Mouse (Mus musculus) embryonic facial prominence, embryonic 15.5 days (tissue): ENCODE data around the gene Sox6. TPM values are rescaled to one million over a fixed set of nuclear protein-coding genes. Genes with fewer than 3 reads are reported as not detected.

ENCODE experiments used
- ATAC-seq: fragments of 200-750 bp; cut with Nextera tagmentation; 2 replicates; pipeline ENCODE4 v1.8.0; 2017; ENCODE audit warnings: low read depth, moderate TSS enrichment; ENCODE audit not compliant: insufficient number of reproducible peaks, low FRiP score, low TSS enrichment
- H3K27ac ChIP-seq: fragments of 300-500 bp; sonication (generic); replicated peaks from 2 replicates; pipeline ENCODE4 v1.5.1; 2015; ENCODE audit warnings: mild to moderate bottlenecking, inconsistent platforms
- H3K27me3 ChIP-seq: fragments of 300-500 bp; sonication (generic); 2 replicates; pipeline ENCODE4 v1.6.1; 2015; ENCODE audit warnings: inconsistent platforms
- H3K36me3 ChIP-seq: fragments of 300-500 bp; sonication (generic); 2 replicates; pipeline ENCODE4 v1.6.1; 2015; ENCODE audit warnings: mild to moderate bottlenecking, inconsistent platforms
- H3K4me1 ChIP-seq: fragments of 300-500 bp; sonication (generic); 2 replicates; pipeline ENCODE4 v1.6.1; 2015; ENCODE audit warnings: inconsistent platforms
- H3K4me2 ChIP-seq: fragments of 300-500 bp; sonication (generic); replicated peaks from 2 replicates; pipeline ENCODE4 v1.6.1; 2015; ENCODE audit warnings: mild to moderate bottlenecking, inconsistent platforms
- H3K4me3 ChIP-seq: fragments of 300-500 bp; sonication (generic); replicated peaks from 2 replicates; pipeline ENCODE4 v1.5.1; 2015; ENCODE audit warnings: mild to moderate bottlenecking, inconsistent platforms
- H3K9ac ChIP-seq: fragments of 300-500 bp; sonication (generic); 2 replicates; pipeline ENCODE4 v1.6.1; 2015; ENCODE audit warnings: inconsistent platforms
- H3K9me3 ChIP-seq: fragments of 300-500 bp; sonication (generic); replicated peaks from 2 replicates; pipeline ENCODE4 v1.6.1; 2016; ENCODE audit warnings: inconsistent platforms
- WGBS: fragments of 180-500 bp; shearing (Covaris S2); methylation state at CpG from one replicate; pipeline ENCODE4 v1.1.7; 2015; 5-methylcytosine and 5-hydroxymethylcytosine counted together
- polyA plus RNA-seq: library from polyadenylated mRNA; unstranded; fragments of >200 nt; fragmentation: Nextera tagmentation; extraction: Ambion mirVana; gene quantifications from 2 replicates; pipeline ENCODE4 v1.2.1, GENCODE M21; 2015

The Sox6 gene
- polyA plus RNA-seq, 1 experiment from 2014 or later: 60.2 TPM

- 0 out of 2 replicates have a peak, but pooled peaks cover 6% of the 10 kb centered on the region for H3K4me1 ChIP-seq
- H3K9me3 ChIP-seq: no peaks in the 10 kb centered on the region
- H3K27me3 ChIP-seq: peaks cover 31% of the 10 kb centered on the region
- no peaks in the 10 kb centered on the region for H3K36me3 ChIP-seq
- WGBS: 97% methylated on average over 1 of the region's 1 CpGs
- no peak overlapping the region for H3K4me3 ChIP-seq
- H3K27ac ChIP-seq: no peak overlapping the region
- no peak overlapping the region for H3K9ac ChIP-seq
- ATAC-seq: no peak
- no peak overlapping the region for H3K4me2 ChIP-seq
Observed at GRCm38 (mm10) chr7:115888561-115888960, 150.0 kb downstream of the Sox6 start.

GRCm38 (mm10) chr7:115888120-115888519 is 150.5 kb downstream of the Sox6 start:
- ATAC-seq: no peak

GRCm38 (mm10) chr7:115872903-115873302 is 165.7 kb downstream of the Sox6 start:
- Histone ChIP-seq H3K9ac (no peak overlapping the region), H3K4me2 (no peak overlapping the region), H3K4me3 (no peak overlapping the region), H3K9me3 (no peaks in the 10 kb centered on the region), H3K36me3 (no peaks in the 10 kb centered on the region), H3K4me1 (no peaks in the 10 kb centered on the region), H3K27ac (no peak overlapping the region), H3K27me3 (peaks cover 6% of the 10 kb centered on the region; the same call in 1 of the 2 replicates)
- no peak for ATAC-seq
- WGBS: 95% methylated on average over 2 of the region's 2 CpGs

More at GRCm38 (mm10) chr7:115888120-115888519, 150.5 kb downstream of the Sox6 start:
- H3K27ac ChIP-seq: no peak overlapping the region
- peaks cover 30% of the 10 kb centered on the region for H3K27me3 ChIP-seq
- H3K9ac ChIP-seq: no peak overlapping the region
- H3K4me2 ChIP-seq: no peak overlapping the region
- H3K36me3 ChIP-seq: no peaks in the 10 kb centered on the region
- 0 out of 2 replicates have a peak, but pooled peaks cover 5% of the 10 kb centered on the region for H3K4me1 ChIP-seq
- no peak overlapping the region for H3K4me3 ChIP-seq
- no peaks in the 10 kb centered on the region for H3K9me3 ChIP-seq
- 58% methylated on average over 7 of the region's 7 CpGs for WGBS

GRCm38 (mm10) chr7:115868504-115868903 is 170.1 kb downstream of the Sox6 start:
- Histone ChIP-seq H3K9me3 (no peaks in the 10 kb centered on the region), H3K9ac (no peak overlapping the region), H3K4me3 (no peak overlapping the region), H3K4me1 (0 out of 2 replicates have a peak, but pooled peaks cover 11% of the 10 kb centered on the region), H3K4me2 (no peak overlapping the region), H3K27me3 (no peaks in the 10 kb centered on the region), H3K27ac (no peak overlapping the region), H3K36me3 (no peaks in the 10 kb centered on the region)
- ATAC-seq: no peak
- 72% methylated on average over 2 of the region's 2 CpGs for WGBS

DNA sequence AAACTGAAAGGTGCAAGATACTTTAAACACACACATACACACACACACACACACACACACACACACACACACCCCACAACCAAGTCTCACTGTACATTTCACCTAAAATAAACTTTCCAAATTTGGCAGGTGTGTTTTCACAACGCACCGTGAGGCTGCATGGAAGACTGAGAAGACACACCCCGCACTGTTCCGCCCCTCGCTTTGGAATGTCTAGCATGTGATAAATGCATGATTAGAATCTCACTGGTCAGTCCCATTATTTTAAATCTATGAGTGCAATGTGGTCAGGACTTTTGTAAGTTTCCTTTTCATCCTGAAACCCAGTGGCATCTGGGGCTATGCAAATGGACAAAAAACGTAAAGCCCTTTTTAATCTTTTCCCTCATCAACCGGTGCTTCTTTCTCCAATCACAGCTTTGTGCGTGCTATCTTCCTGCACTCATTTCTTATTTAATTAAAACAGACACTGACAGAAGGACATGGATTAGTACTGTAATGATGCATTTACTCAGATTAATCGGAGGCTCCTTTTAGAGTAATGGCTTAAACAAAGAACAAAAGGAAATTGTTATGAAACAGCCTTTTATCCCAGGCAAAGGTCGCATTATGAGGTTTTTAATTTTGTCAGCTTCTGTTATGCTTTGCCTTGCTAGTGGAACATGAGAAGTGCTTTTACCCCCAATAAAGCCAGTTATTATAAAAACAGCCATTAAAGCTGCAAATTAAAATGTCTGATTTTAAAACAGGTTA is 170.9 kb downstream of the Sox6 start:
- H3K27me3 ChIP-seq: no peaks in the 10 kb centered on the region
- 31% methylated on average over 10 of the region's 10 CpGs for WGBS
- no peak overlapping the region for H3K4me3 ChIP-seq
- ATAC-seq: no peak
- H3K9ac ChIP-seq: no peak overlapping the region
- H3K36me3 ChIP-seq: no peaks in the 10 kb centered on the region
- no peak overlapping the region for H3K4me2 ChIP-seq
- H3K4me1 ChIP-seq: 0 out of 2 replicates have a peak, but pooled peaks cover 11% of the 10 kb centered on the region
- H3K27ac ChIP-seq: no peak overlapping the region
- H3K9me3 ChIP-seq: no peaks in the 10 kb centered on the region

- Histone ChIP-seq H3K36me3 (no peaks in the 10 kb centered on the region), H3K27ac (no peak overlapping the region), H3K9ac (no peak overlapping the region), H3K9me3 (no peaks in the 10 kb centered on the region), H3K4me2 (no peak overlapping the region), H3K4me1 (0 out of 2 replicates have a peak, but pooled peaks cover 11% of the 10 kb centered on the region), H3K27me3 (no peaks in the 10 kb centered on the region), H3K4me3 (no peak overlapping the region)
- 36% methylated on average over 9 of the region's 9 CpGs for WGBS
- no peak for ATAC-seq
Observed at GRCm38 (mm10) chr7:115866698-115867500, 171.7 kb downstream of the Sox6 start.

DNA sequence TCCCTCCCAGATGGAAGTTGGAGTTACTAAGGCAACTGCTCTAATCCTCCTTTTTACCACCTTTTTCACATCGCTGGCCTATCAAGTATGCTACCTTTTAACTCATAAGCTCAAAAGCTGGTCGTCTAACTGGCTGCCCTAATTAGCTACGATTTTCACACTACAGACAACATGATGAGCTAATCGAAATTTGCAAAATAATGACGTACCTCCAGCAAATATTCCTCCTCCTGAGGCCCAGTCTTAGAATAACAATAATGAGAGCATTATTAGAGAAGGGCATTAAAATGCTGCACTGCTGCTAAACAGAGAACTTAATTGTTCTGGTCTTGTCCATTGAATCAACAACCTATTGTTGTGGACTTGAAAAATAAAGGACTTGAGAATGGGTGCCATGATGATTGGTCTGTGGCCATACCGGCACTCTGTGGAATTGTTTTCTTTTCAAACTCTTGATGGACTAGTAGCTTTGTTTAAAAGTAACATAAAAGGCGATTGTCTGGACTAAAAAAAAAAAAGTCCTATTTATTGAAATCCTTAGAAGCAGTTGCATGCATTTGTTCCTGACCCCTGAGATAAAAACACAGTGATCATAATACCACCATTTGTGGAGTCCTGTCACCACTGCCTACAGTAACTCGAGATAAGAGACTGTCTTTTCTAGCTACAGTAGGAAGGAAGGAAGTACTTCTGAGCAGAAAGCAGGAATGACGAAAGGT is 172.5 kb downstream of the Sox6 start:
- H3K4me3 ChIP-seq: no peak overlapping the region
- H3K4me2 ChIP-seq: no peak overlapping the region
- H3K36me3 ChIP-seq: no peaks in the 10 kb centered on the region
- 0 out of 2 replicates have a peak, but pooled peaks cover 11% of the 10 kb centered on the region for H3K4me1 ChIP-seq
- no peak overlapping the region for H3K9ac ChIP-seq
- no peak for ATAC-seq
- WGBS: 31% methylated on average over 9 of the region's 9 CpGs
- no peak overlapping the region for H3K27ac ChIP-seq
- H3K9me3 ChIP-seq: no peaks in the 10 kb centered on the region
- no peaks in the 10 kb centered on the region for H3K27me3 ChIP-seq

GRCm38 (mm10) chr7:115865231-115865630 is 173.4 kb downstream of the Sox6 start:
- no peak for ATAC-seq
- Histone ChIP-seq H3K27ac (no peak overlapping the region), H3K9ac (no peak overlapping the region), H3K27me3 (no peaks in the 10 kb centered on the region), H3K4me2 (no peak overlapping the region), H3K36me3 (no peaks in the 10 kb centered on the region), H3K4me1 (0 out of 2 replicates have a peak, but pooled peaks cover 11% of the 10 kb centered on the region), H3K9me3 (no peaks in the 10 kb centered on the region), H3K4me3 (no peak overlapping the region)
- 59% methylated on average over 6 of the region's 6 CpGs for WGBS

DNA sequence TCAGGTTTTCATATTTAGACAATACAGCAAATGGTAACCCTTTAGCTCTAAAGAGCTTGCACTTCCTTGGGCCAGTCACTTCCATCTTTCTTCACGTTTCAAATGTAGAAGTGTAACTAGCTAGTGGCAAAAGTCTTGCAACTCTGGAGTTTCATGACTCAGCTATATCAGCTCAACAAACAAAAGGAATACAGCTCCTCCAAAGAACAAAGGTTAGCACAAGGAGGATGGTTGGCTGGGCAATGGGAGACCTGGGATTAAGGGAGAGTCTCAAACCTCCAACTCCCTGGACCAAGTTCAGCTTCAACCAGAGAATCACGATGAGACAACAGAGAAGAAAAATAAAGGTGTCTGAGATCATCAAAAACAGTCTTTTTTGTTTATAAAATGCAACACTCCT is 174.2 kb downstream of the Sox6 start:
- ATAC-seq: no peak
- Histone ChIP-seq H3K4me3 (no peak overlapping the region), H3K9me3 (no peaks in the 10 kb centered on the region), H3K27me3 (no peaks in the 10 kb centered on the region), H3K4me1 (0 out of 2 replicates have a peak, but pooled peaks cover 11% of the 10 kb centered on the region), H3K9ac (no peak overlapping the region), H3K27ac (no peak overlapping the region), H3K4me2 (no peak overlapping the region), H3K36me3 (no peaks in the 10 kb centered on the region)
- WGBS: 40% methylated on average over 2 of the region's 2 CpGs

DNA sequence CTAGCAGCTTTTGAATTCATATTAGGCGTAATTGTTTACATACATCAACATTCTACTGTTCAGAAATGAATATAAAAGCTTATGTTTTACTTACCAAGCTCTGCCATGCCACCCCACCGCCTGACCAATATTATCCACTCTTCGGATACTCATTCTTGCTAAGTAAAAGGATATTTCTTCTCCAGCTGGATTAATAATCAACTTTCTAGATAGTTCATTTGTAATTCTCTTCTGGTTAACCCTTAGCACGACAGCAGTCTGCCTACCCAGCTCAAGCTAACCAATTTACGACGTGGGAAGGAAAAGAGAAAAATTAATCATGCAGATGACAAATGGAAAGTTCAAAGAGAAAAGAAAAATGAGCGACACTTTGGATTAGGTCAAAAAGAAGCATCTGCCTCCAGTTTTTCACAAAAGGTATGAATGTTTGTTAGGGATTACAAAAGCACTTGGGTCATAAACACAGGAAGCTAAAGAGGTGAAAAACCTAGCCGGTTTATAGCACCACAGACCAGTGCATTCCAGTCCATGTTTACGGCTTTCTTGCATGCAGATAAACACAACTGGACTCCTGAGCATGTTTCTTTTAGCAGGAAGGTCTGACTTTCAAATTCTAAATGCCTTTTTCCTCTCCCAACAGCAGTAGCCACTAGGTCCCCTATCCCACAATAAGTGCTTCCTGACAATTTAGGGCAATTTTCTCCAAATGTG is 178.8 kb downstream of the Sox6 start:
- ATAC-seq: no peak
- no peaks in the 10 kb centered on the region for H3K4me1 ChIP-seq
- H3K4me3 ChIP-seq: no peak overlapping the region
- no peak overlapping the region for H3K4me2 ChIP-seq
- H3K27me3 ChIP-seq: no peaks in the 10 kb centered on the region
- 72% methylated on average over 9 of the region's 9 CpGs for WGBS
- H3K9ac ChIP-seq: no peak overlapping the region
- H3K9me3 ChIP-seq: no peaks in the 10 kb centered on the region
- H3K27ac ChIP-seq: no peak overlapping the region
- H3K36me3 ChIP-seq: no peaks in the 10 kb centered on the region
